Mouse (Mus musculus): ENCODE data around the gene Csf2rb. TPM values are rescaled to one million over a fixed set of nuclear protein-coding genes. Genes with fewer than 3 reads are reported as not detected.
"Not testable (repeated sequence)": the region's sequence is repeated elsewhere in the genome, so short reads cannot be mapped to it uniquely, and the experiment has no call there.

Gene Csf2rb
- polyA plus RNA-seq, 1 experiment from 2014 or later = 1.8 TPM

DNA sequence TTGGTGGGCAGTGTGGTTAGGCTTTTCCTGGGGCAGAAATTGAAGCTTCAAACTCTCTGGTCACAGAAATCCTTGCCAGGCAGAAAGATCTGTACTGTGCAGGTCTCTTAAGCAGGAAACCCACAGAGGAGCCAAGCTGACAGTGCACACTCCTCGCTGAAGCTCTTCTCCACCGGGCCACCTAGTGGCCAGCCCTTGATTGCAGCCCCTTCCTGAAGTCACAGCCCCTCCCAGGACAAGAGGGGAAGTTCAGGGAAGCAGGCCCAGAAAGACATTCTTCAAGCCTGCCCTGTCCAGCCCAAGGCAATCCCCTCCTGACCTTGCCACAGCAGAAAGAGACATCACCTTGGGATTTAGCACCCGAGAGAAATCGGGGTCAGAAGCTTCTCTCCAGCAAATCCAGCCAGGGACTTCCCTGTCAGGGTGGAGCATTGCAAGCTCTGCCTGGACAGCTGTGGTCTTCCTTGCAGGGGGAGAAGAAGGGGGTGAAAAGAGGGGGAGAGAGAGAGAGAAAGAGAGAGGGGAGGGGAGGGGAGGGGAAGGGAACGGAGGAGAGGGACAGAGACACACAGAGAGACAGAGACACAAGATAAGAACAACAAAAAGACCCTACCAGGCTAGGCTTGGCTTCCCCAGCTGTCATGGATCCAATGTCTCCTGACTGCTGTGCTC, 4.6 kb upstream of the Csf2rb start:
- Histone ChIP-seq H3K4me3 (ENCODE audit: low read depth, low read length) (no peak overlapping the region), H3K36me3 (ENCODE audit: control insufficient read depth, insufficient read depth, low read length) (no peaks in the 10 kb centered on the region), H3K27me3 (ENCODE audit: control insufficient read depth, insufficient read depth, low read length) (no peaks in the 10 kb centered on the region), H3K9ac (ENCODE audit: low read length) (no peak overlapping the region), H3K27ac (ENCODE audit: low read depth, low read length) (no peak overlapping the region), H3K4me2 (no peak overlapping the region), H3K4me1 (ENCODE audit: control insufficient read depth, insufficient read depth, low read length) (no peaks in the 10 kb centered on the region), H3K9me3 (ENCODE audit: control insufficient read depth, low read length) (no peaks in the 10 kb centered on the region)
- 14% methylated on average over 5 of the region's 5 CpGs for WGBS
- ATAC-seq (ENCODE audit: low FRiP score) = no peak
- peak; percentile 93 for DNase-seq (ENCODE audit: low spot score, missing footprints)

GRCm38 (mm10) chr15:78323366-78323765, 2.2 kb upstream of the Csf2rb start:
- no peak overlapping the region for H3K4me2 ChIP-seq
- H3K9me3 ChIP-seq (ENCODE audit: control insufficient read depth, low read length) = no peaks in the 10 kb centered on the region
- no peak overlapping the region for H3K9ac ChIP-seq (ENCODE audit: low read length)
- H3K4me1 ChIP-seq (ENCODE audit: control insufficient read depth, insufficient read depth, low read length) = no peaks in the 10 kb centered on the region
- no peak overlapping the region for H3K27ac ChIP-seq (ENCODE audit: low read depth, low read length)
- DNase-seq (ENCODE audit: low spot score, missing footprints) (no peak), ATAC-seq (ENCODE audit: low FRiP score) (no peak)
- H3K4me3 ChIP-seq (ENCODE audit: low read depth, low read length) = no peak overlapping the region
- H3K36me3 ChIP-seq (ENCODE audit: control insufficient read depth, insufficient read depth, low read length) = no peaks in the 10 kb centered on the region
- 71% methylated on average over 1 of the region's 1 CpGs for WGBS
- H3K27me3 ChIP-seq (ENCODE audit: control insufficient read depth, insufficient read depth, low read length) = no peaks in the 10 kb centered on the region

DNA sequence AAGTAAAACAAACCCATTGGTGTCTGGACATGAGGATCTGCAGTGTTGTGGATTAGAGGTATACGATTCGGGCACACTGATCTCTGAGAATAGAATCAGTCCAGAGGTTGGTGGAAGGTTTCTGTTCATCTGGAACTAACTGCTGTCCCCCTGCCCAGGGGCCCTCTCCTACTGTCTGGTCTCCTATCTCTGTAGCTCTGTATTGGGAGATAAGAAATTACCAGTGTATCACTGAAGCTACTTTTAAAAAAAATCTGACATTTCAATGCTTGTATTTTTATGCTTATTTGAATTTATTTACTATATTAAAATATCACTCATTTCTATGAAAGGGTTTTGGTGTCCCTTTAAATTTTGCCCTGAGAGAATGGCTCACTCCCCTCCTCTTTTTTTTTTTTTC, 1.3 kb upstream of the Csf2rb start:
- no peaks in the 10 kb centered on the region for H3K27me3 ChIP-seq (ENCODE audit: control insufficient read depth, insufficient read depth, low read length)
- no peak overlapping the region for H3K4me2 ChIP-seq
- H3K9ac ChIP-seq (ENCODE audit: low read length) = no peak overlapping the region
- H3K27ac ChIP-seq (ENCODE audit: low read depth, low read length) = no peak overlapping the region
- H3K4me1 ChIP-seq (ENCODE audit: control insufficient read depth, insufficient read depth, low read length) = no peaks in the 10 kb centered on the region
- ATAC-seq (ENCODE audit: low FRiP score) (no peak), DNase-seq (ENCODE audit: low spot score, missing footprints) (no peak)
- no peak overlapping the region for H3K4me3 ChIP-seq (ENCODE audit: low read depth, low read length)
- 91% methylated on average over 2 of the region's 2 CpGs for WGBS
- H3K36me3 ChIP-seq (ENCODE audit: control insufficient read depth, insufficient read depth, low read length) = no peaks in the 10 kb centered on the region
- H3K9me3 ChIP-seq (ENCODE audit: control insufficient read depth, low read length) = no peaks in the 10 kb centered on the region

GRCm38 (mm10) chr15:78326747-78327146, 1.2 kb downstream of the Csf2rb start:
- Histone ChIP-seq H3K9me3 (ENCODE audit: control insufficient read depth, low read length) (no peaks in the 10 kb centered on the region), H3K27ac (ENCODE audit: low read depth, low read length) (no peak overlapping the region), H3K4me1 (ENCODE audit: control insufficient read depth, insufficient read depth, low read length) (no peaks in the 10 kb centered on the region), H3K27me3 (ENCODE audit: control insufficient read depth, insufficient read depth, low read length) (no peaks in the 10 kb centered on the region), H3K9ac (ENCODE audit: low read length) (no peak overlapping the region), H3K36me3 (ENCODE audit: control insufficient read depth, insufficient read depth, low read length) (no peaks in the 10 kb centered on the region), H3K4me2 (no peak overlapping the region), H3K4me3 (ENCODE audit: low read depth, low read length) (no peak overlapping the region)
- WGBS = 92% methylated on average over 10 of the region's 10 CpGs
- DNase-seq (ENCODE audit: low spot score, missing footprints) (no peak), ATAC-seq (ENCODE audit: low FRiP score) (no peak)

DNA sequence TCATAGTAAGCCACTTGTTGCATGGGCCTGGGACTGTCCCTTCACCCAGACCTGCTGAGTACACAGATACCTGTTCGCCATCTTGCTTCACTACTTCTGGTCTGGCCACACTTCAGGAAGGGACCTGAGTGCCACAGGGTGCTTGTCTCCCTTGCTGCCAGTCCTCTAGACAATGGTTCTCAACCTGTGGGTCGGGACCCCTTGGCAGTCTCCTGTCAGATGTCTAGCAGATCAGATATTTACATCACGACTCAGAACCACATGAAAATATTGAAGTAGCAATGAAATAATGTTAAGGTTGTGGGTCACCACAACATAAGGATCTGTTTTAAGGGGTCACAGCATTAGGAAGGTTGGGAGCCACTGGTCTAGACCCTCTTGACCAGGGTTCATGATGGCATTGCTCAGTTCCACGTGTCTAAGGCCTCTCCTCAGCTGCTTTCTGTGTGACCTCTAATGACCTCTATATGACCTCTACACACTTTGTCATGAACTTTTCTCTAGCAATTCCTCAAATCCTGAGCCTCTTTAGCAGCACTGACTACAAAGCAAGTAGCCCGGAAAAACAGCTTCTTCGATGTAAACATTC, 2.3 kb downstream of the Csf2rb start:
- not testable (repeated sequence) for H3K27ac ChIP-seq (ENCODE audit: low read depth, low read length); DNase-seq (ENCODE audit: low spot score, missing footprints); H3K36me3 ChIP-seq (ENCODE audit: control insufficient read depth, insufficient read depth, low read length); H3K9me3 ChIP-seq (ENCODE audit: control insufficient read depth, low read length); ATAC-seq (ENCODE audit: low FRiP score); H3K27me3 ChIP-seq (ENCODE audit: control insufficient read depth, insufficient read depth, low read length); H3K4me3 ChIP-seq (ENCODE audit: low read depth, low read length); H3K4me2 ChIP-seq; H3K4me1 ChIP-seq (ENCODE audit: control insufficient read depth, insufficient read depth, low read length); H3K9ac ChIP-seq (ENCODE audit: low read length)
- 81% methylated on average over 6 of the region's 6 CpGs for WGBS

GRCm38 (mm10) chr15:78328520-78329097, 3.1 kb downstream of the Csf2rb start:
- Histone ChIP-seq H3K4me3 (ENCODE audit: low read depth, low read length) (no peak overlapping the region), H3K9ac (ENCODE audit: low read length) (no peak overlapping the region), H3K4me2 (no peak overlapping the region), H3K36me3 (ENCODE audit: control insufficient read depth, insufficient read depth, low read length) (no peaks in the 10 kb centered on the region), H3K27me3 (ENCODE audit: control insufficient read depth, insufficient read depth, low read length) (no peaks in the 10 kb centered on the region), H3K9me3 (ENCODE audit: control insufficient read depth, low read length) (no peaks in the 10 kb centered on the region), H3K27ac (ENCODE audit: low read depth, low read length) (no peak overlapping the region), H3K4me1 (ENCODE audit: control insufficient read depth, insufficient read depth, low read length) (no peaks in the 10 kb centered on the region)
- ATAC-seq (ENCODE audit: low FRiP score) = no peak
- WGBS = 85% methylated on average over 3 of the region's 3 CpGs
- no peak for DNase-seq (ENCODE audit: low spot score, missing footprints)

GRCm38 (mm10) chr15:78329972-78330371, 4.4 kb downstream of the Csf2rb start:
- not testable (repeated sequence) for ATAC-seq (ENCODE audit: low FRiP score); H3K27me3 ChIP-seq (ENCODE audit: control insufficient read depth, insufficient read depth, low read length); H3K4me2 ChIP-seq; H3K4me3 ChIP-seq (ENCODE audit: low read depth, low read length); DNase-seq (ENCODE audit: low spot score, missing footprints); H3K36me3 ChIP-seq (ENCODE audit: control insufficient read depth, insufficient read depth, low read length); H3K27ac ChIP-seq (ENCODE audit: low read depth, low read length); H3K9me3 ChIP-seq (ENCODE audit: control insufficient read depth, low read length); H3K9ac ChIP-seq (ENCODE audit: low read length); H3K4me1 ChIP-seq (ENCODE audit: control insufficient read depth, insufficient read depth, low read length)
- WGBS = 80% methylated on average over 6 of the region's 6 CpGs

DNA sequence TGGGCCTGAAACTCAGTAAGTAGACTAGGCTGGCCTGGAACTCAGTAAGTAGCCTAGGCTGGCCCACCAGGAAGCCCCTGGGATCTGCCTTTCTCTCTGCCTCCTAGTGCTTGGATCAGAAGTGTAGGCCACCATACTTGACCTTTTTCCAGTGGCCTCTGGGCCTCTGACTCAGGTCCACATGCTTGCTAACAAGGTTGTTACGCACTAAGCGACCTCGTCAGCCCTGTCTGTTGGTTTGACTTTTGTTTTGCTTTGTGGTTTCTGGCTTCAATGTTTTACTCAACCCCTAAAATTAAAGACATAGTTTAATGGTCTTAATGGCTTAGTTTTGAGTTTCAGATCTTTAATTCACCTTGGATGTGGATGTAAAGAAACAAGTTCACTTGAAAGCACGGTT, 5.2 kb downstream of the Csf2rb start:
- Histone ChIP-seq H3K36me3 (ENCODE audit: control insufficient read depth, insufficient read depth, low read length) (no peaks in the 10 kb centered on the region), H3K27ac (ENCODE audit: low read depth, low read length) (no peak overlapping the region), H3K4me2 (no peak overlapping the region), H3K4me1 (ENCODE audit: control insufficient read depth, insufficient read depth, low read length) (no peaks in the 10 kb centered on the region), H3K4me3 (ENCODE audit: low read depth, low read length) (no peak overlapping the region), H3K27me3 (ENCODE audit: control insufficient read depth, insufficient read depth, low read length) (no peaks in the 10 kb centered on the region), H3K9ac (ENCODE audit: low read length) (no peak overlapping the region), H3K9me3 (ENCODE audit: control insufficient read depth, low read length) (no peaks in the 10 kb centered on the region)
- 92% methylated on average over 4 of the region's 4 CpGs for WGBS
- DNase-seq (ENCODE audit: low spot score, missing footprints) (no peak), ATAC-seq (ENCODE audit: low FRiP score) (no peak)

GRCm38 (mm10) chr15:78331523-78332340, 6.2 kb downstream of the Csf2rb start:
- no peak for ATAC-seq (ENCODE audit: low FRiP score)
- Histone ChIP-seq H3K4me2 (no peak overlapping the region), H3K9me3 (ENCODE audit: control insufficient read depth, low read length) (no peaks in the 10 kb centered on the region), H3K36me3 (ENCODE audit: control insufficient read depth, insufficient read depth, low read length) (no peaks in the 10 kb centered on the region), H3K4me1 (ENCODE audit: control insufficient read depth, insufficient read depth, low read length) (no peaks in the 10 kb centered on the region), H3K9ac (ENCODE audit: low read length) (no peak overlapping the region), H3K27me3 (ENCODE audit: control insufficient read depth, insufficient read depth, low read length) (no peaks in the 10 kb centered on the region), H3K4me3 (ENCODE audit: low read depth, low read length) (no peak overlapping the region), H3K27ac (ENCODE audit: low read depth, low read length) (no peak overlapping the region)
- 74% methylated on average over 5 of the region's 5 CpGs for WGBS
- DNase-seq (ENCODE audit: low spot score, missing footprints) = no peak

All from midbrain, embryonic 11.5 days (tissue).